Mouse (Mus musculus): ENCODE measurements around the gene Jade1.

GRCm38 (mm10) chr3:41590695-41591559 lies 35.4 kb downstream of the Jade1 start:
- TF ChIP-seq CTCF (conservative IDR thresholded peaks at IDR 0.05 in 1 of 2, IDR thresholded peaks at IDR 0.05 in 1 of 2; ENCODE audit: low read depth in 2 of 2, low read length in 2 of 2), result no peak
- no peak for TF ChIP-seq POLR2A (IDR thresholded peaks at IDR 0.05; ENCODE audit: low read depth, low read length)
- TF ChIP-seq ZC3H11A (IDR thresholded peaks at IDR 0.05; ENCODE audit: low read depth, low read length), result no peak
